Mouse (Mus musculus) kidney, embryonic 16.5 days (tissue): ENCODE results near the gene Zeb2. TPM values are rescaled to one million over a fixed set of nuclear protein-coding genes. Genes with fewer than 3 reads are reported as not detected.

Experiments
- ATAC-seq: fragments of 200-750 bp; cut with Nextera tagmentation; 2 replicates; pipeline ENCODE4 v1.8.0; 2017; ENCODE audit warnings: moderate TSS enrichment; ENCODE audit not compliant: low FRiP score, low TSS enrichment
- H3K27ac ChIP-seq: fragments of 300-500 bp; sonication (generic); 2 replicates; pipeline ENCODE4 v1.5.1; 2014; ENCODE audit warnings: low read length
- H3K27me3 ChIP-seq: fragments of 300-500 bp; sonication (generic); 2 replicates; pipeline ENCODE4 v1.6.1; 2014; ENCODE audit warnings: low read length, control low read depth, mixed read lengths; ENCODE audit not compliant: insufficient read depth
- H3K36me3 ChIP-seq: fragments of 300-500 bp; sonication (generic); 2 replicates; pipeline ENCODE4 v1.6.1; 2014; ENCODE audit warnings: low read length, control low read depth, mixed read lengths; ENCODE audit not compliant: insufficient read depth
- H3K4me1 ChIP-seq: fragments of 300-500 bp; sonication (generic); 2 replicates; pipeline ENCODE4 v1.6.1; 2014; ENCODE audit warnings: low read length, control low read depth, mixed read lengths; ENCODE audit not compliant: insufficient read depth
- H3K4me2 ChIP-seq: fragments of 300-500 bp; sonication (generic); replicated peaks from 2 replicates; pipeline ENCODE4 v1.6.1; 2014; ENCODE audit warnings: low read depth, low read length
- H3K4me3 ChIP-seq: fragments of 300-500 bp; sonication (generic); 2 replicates; pipeline ENCODE4 v1.5.1; 2014; ENCODE audit warnings: mild to moderate bottlenecking, low read length
- H3K9ac ChIP-seq: fragments of 300-500 bp; sonication (generic); replicated peaks from 2 replicates; pipeline ENCODE4 v1.6.1; 2014; ENCODE audit warnings: low read length
- H3K9me3 ChIP-seq: fragments of 300-500 bp; sonication (generic); 2 replicates; pipeline ENCODE4 v1.6.1; 2016; ENCODE audit warnings: low read length, control low read depth
- WGBS: fragments of 180-500 bp; shearing (Covaris S2); extraction: QIAGEN DNeasy Blood & Tissue Kit; methylation state at CpG from one replicate; pipeline ENCODE4 v1.1.7; 2014; 5-methylcytosine and 5-hydroxymethylcytosine counted together
- polyA plus RNA-seq: library from polyadenylated mRNA; unstranded; fragments of >200 nt; fragmentation: Nextera tagmentation; extraction: Ambion mirVana; gene quantifications from 2 replicates; pipeline ENCODE4 v1.2.1, GENCODE M21; 2015

Gene Zeb2
- polyA plus RNA-seq: 49.3 and 57.6 TPM in 2 replicates

DNA sequence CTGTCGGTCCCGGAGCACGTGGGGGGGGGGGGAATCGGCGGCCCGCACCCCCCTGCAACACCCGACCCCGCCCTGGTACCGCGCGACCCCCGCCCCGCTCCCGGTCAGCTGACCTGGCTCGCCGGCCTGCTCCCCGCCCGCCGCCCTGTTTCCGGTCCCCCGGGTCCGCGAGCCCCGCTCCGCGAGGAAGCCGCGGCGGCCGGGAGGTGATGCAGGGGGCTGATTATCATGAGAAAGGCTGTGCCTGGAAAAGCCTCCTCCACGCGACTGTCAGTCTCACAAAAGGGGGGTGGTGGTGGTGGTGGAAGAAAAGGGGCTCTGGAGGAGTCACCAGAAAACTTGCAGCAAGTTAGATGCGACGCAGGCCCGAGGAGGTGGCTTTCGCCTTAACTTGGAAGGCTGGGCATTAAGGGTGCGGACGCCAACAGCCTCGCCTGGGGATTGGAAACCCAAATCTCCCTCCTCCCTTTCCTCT, at the start of gene Zeb2:
Zeb2 (minus strand) TSS at position 309 of the 475 bp plus-strand sequence.
- peak; percentile 78 for ATAC-seq
- 0% methylated on average over 32 of the region's 39 CpGs for WGBS
- Histone ChIP-seq H3K4me2 (peak within 1 kb of the TSS; percentile 88), H3K36me3 (no peaks in the 10 kb centered on the region), H3K27me3 (peaks cover 3% of the 10 kb centered on the region; the same call in 1 of the 2 replicates), H3K27ac (peak within 1 kb of the TSS; percentile 92), H3K4me1 (peaks cover 15% of the 10 kb centered on the region), H3K9ac (peak within 1 kb of the TSS; percentile 70), H3K9me3 (no peaks in the 10 kb centered on the region), H3K4me3 (peak within 1 kb of the TSS; percentile 52)

DNA sequence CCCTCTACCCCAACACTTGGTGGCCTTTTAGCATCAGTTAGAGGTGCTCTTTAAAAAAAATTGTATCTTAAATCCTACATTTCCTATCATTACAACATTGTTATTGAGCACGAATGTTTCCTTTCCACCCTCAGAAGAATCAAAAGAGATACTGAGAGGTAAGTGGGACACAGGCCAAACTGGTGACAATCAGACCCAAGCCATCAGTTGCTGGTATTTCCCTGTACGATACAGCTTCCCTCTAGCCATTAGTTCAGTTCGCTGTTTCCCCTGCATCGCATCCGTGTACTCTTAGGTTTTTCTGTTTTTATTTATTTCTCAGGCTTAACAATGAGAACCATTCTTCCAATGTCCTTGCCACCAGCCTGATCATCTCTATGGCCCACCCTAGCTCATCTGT, 41.6 kb upstream of the Zeb2 start:
- H3K36me3 ChIP-seq: no peaks in the 10 kb centered on the region
- H3K4me3 ChIP-seq: no peak overlapping the region
- 94% methylated on average over 5 of the region's 5 CpGs for WGBS
- H3K27ac ChIP-seq: no peak overlapping the region
- no peak overlapping the region for H3K9ac ChIP-seq
- H3K4me1 ChIP-seq: no peaks in the 10 kb centered on the region
- H3K27me3 ChIP-seq: no peaks in the 10 kb centered on the region
- ATAC-seq: no peak
- H3K4me2 ChIP-seq: no peak overlapping the region
- H3K9me3 ChIP-seq: no peaks in the 10 kb centered on the region

DNA sequence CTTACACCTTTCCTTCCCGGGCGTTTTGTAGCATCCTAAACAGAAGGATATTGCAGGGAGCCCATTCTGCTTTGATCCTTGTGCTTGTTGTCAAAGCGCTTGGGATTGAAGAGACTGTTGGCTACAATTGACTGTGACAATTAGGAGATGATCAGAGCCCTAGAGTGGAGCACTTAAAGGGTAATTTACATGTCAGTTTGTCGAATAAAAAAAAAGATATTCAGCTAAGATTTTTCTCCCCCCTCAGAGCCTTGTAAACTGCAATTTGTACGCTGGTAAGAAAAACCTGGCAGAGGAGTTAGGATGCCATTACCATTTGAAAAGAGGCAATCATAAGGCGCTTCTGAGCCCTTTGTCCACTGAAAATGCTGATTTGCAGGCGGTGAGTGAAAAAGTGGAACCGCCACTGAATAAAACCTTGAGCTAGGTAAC, 41.2 kb upstream of the Zeb2 start:
- WGBS: 32% methylated on average over 8 of the region's 8 CpGs
- H3K27me3 ChIP-seq: no peaks in the 10 kb centered on the region
- no peaks in the 10 kb centered on the region for H3K9me3 ChIP-seq
- H3K4me3 ChIP-seq: no peak overlapping the region
- H3K4me2 ChIP-seq: peak overlapping the region; percentile 19; the same call in 1 of the 2 replicates
- ATAC-seq: no peak
- no peak overlapping the region for H3K27ac ChIP-seq
- H3K4me1 ChIP-seq: no peaks in the 10 kb centered on the region
- H3K36me3 ChIP-seq: no peaks in the 10 kb centered on the region
- H3K9ac ChIP-seq: no peak overlapping the region

DNA sequence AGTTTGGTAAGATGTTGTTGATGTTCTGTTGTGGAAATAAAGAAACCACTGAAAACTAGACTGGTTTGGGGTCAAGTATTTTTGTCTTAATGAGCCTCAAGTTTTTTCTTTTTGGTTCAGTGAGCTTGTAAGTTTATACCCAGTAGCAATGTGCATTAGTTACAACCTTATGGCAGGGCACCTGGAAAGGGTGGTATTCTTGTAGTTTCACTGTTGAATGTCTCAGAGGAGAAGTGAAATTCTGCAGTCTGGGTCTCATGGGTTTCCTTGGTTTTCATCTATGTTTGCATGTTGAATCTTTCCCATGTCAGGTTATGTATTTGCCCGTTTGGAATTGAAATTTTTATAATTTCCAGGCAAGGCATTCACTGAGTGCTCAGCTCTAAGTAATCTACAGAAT, 36.1 kb upstream of the Zeb2 start:
- ATAC-seq: no peak
- Histone ChIP-seq H3K4me2 (no peak overlapping the region), H3K9ac (no peak overlapping the region), H3K4me1 (no peaks in the 10 kb centered on the region), H3K36me3 (no peaks in the 10 kb centered on the region), H3K9me3 (no peaks in the 10 kb centered on the region), H3K4me3 (no peak overlapping the region), H3K27ac (no peak overlapping the region), H3K27me3 (no peaks in the 10 kb centered on the region)
- 89% methylated on average over 1 of the region's 1 CpGs for WGBS

DNA sequence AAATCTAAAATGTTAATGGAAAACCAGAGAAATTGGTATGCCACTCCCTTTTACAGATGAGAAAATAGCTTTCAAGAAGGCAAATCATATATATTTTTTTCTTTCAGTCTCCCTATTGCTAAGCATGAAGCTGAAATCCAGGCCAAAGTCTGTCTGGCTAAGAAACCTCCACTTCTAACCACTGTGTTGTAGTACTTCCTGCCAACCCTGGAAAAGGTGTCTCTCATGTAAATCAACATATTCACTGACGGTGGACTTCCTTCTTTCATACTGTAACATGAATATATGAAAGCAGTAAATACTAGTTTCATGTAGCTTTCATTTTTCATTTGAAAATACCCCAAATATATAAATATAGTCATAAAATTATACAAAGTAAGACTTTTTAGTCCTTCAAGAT, 26.0 kb upstream of the Zeb2 start:
- Histone ChIP-seq H3K9me3 (no peaks in the 10 kb centered on the region), H3K4me2 (no peak overlapping the region), H3K9ac (no peak overlapping the region), H3K4me3 (no peak overlapping the region), H3K4me1 (no peaks in the 10 kb centered on the region), H3K27me3 (no peaks in the 10 kb centered on the region), H3K27ac (no peak overlapping the region), H3K36me3 (no peaks in the 10 kb centered on the region)
- WGBS: 73% methylated on average over 1 of the region's 1 CpGs
- ATAC-seq: no peak

DNA sequence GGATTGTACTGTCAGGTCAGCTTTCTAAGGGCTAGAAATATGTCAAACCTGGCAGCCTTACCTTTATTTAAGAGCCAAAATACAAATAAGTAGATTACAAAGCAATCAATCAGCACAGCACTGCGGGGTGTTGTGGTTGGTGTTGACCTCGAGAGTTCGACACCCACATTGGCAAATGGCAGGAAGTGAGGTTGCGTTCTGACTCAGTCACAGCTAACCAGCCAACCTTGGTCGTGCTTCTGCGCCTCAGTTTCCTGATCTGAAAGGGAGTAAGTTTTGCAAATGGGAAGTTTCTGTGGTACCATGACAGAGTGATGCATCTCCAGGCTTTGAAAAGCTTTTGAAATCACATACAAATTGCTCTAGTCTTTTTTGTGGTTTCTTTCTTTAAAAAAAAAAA, 21.7 kb upstream of the Zeb2 start:
- no peaks in the 10 kb centered on the region for H3K27me3 ChIP-seq
- no peak overlapping the region for H3K4me3 ChIP-seq
- no peak overlapping the region for H3K4me2 ChIP-seq
- H3K36me3 ChIP-seq: no peaks in the 10 kb centered on the region
- ATAC-seq: no peak
- H3K4me1 ChIP-seq: no peaks in the 10 kb centered on the region
- no peak overlapping the region for H3K9ac ChIP-seq
- H3K27ac ChIP-seq: no peak overlapping the region
- 81% methylated on average over 6 of the region's 6 CpGs for WGBS
- H3K9me3 ChIP-seq: no peaks in the 10 kb centered on the region

DNA sequence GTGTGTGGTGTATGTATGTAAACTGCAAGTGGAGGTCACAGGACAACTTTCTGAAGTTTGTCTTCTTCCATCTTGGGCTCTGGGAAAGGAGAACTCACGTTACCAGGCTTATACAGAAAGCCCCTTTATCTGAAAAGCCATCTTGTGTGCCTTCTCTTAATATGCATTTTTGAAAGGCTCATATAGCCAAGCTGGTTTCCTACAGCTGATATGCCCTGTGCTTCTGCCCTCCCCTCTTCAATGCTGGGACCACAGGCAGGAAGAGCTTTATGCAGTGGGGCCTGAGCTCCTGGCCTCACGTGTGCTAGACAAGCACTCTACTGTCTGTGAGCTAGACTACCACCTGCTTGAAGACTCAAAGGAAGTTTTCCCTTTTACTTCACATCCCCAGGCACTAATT, 19.6 kb upstream of the Zeb2 start:
- no peak overlapping the region for H3K4me3 ChIP-seq
- H3K4me1 ChIP-seq: no peaks in the 10 kb centered on the region
- H3K27me3 ChIP-seq: no peaks in the 10 kb centered on the region
- no peak for ATAC-seq
- H3K4me2 ChIP-seq: no peak overlapping the region
- 74% methylated on average over 2 of the region's 2 CpGs for WGBS
- no peak overlapping the region for H3K27ac ChIP-seq
- H3K9ac ChIP-seq: no peak overlapping the region
- H3K9me3 ChIP-seq: no peaks in the 10 kb centered on the region
- H3K36me3 ChIP-seq: no peaks in the 10 kb centered on the region

DNA sequence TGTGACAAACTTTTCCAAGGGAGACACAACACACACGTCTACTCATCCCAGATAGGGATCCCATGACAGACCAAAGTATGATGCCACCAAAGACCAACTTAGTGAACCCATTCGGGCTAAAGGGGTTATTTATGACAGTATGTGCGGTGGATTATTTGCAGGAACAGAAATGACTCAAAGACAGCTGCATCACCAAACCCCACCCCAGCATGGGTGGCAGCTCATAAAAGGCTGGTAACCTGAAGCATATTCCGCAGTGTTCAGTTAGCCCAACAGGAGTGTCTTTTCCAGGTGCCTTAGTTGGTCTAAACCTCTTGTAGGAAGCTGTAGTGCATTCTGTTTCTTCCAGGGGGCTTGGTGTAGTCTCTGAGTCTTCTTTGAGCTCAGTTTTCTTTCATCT, 16.0 kb upstream of the Zeb2 start:
- no peak for ATAC-seq
- 88% methylated on average over 4 of the region's 4 CpGs for WGBS
- Histone ChIP-seq H3K4me3 (no peak overlapping the region), H3K9ac (no peak overlapping the region), H3K4me1 (no peaks in the 10 kb centered on the region), H3K27me3 (no peaks in the 10 kb centered on the region), H3K9me3 (no peaks in the 10 kb centered on the region), H3K36me3 (no peaks in the 10 kb centered on the region), H3K27ac (no peak overlapping the region), H3K4me2 (no peak overlapping the region)

DNA sequence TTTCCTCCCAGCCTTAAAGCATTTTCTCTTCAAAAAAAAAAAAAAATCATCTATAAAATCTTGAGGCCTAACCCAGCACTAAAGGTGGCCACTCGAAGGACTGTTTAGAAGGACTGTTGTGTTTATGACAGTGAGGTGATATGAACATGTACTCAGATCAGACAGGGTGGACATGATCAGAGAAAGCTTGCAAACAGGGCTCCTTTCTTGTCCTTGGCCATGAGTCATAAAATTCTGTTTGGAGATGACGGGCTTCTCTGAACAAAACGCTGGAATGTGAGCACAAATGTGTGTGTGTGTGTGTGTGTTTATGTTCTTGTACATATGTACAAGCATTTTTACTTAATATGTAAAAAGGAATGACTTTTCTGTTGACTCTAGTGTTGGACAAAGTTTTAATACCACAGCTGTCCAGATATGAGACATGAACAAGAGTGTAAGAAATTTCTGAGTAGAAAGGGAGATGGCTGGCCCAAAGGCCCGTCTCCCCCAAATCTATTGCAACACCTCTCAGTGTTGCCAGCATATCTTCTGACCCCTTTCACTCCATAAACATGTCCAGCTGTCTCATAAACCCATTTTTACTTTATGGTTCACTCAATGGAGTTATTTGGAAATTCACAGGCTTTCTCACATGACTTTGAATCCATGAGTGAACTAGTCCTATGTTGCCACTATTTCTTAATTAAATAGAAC, 13.4 kb upstream of the Zeb2 start:
- H3K9ac ChIP-seq: no peak overlapping the region
- ATAC-seq: no peak
- H3K27ac ChIP-seq: no peak overlapping the region
- no peaks in the 10 kb centered on the region for H3K27me3 ChIP-seq
- H3K4me2 ChIP-seq: no peak overlapping the region
- H3K9me3 ChIP-seq: no peaks in the 10 kb centered on the region
- no peak overlapping the region for H3K4me3 ChIP-seq
- no peaks in the 10 kb centered on the region for H3K4me1 ChIP-seq
- no peaks in the 10 kb centered on the region for H3K36me3 ChIP-seq
- 77% methylated on average over 4 of the region's 4 CpGs for WGBS

DNA sequence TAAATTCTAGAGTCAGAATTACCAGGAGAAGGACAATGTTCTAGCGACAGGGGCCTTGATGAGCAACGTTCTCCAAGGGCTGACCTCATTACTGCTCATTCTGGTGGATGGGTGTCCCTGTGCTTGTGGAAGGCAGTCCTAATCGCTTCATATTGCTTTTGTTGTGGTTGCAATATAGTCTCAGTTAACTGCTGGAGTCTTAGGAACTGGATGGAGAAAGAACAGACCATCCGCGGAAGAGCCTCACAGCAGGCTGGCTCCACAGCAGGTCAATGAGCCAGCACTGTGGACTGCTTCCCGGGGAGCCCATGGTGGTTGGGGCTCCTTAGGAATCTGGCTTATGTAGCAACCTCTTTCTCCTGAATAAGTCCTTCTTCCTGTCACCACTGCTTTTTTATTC, 12.4 kb upstream of the Zeb2 start:
- no peak overlapping the region for H3K9ac ChIP-seq
- WGBS: 41% methylated on average over 6 of the region's 6 CpGs
- H3K4me3 ChIP-seq: no peak overlapping the region
- H3K4me2 ChIP-seq: no peak overlapping the region
- no peak for ATAC-seq
- no peaks in the 10 kb centered on the region for H3K9me3 ChIP-seq
- no peaks in the 10 kb centered on the region for H3K36me3 ChIP-seq
- H3K4me1 ChIP-seq: no peaks in the 10 kb centered on the region
- no peak overlapping the region for H3K27ac ChIP-seq
- no peaks in the 10 kb centered on the region for H3K27me3 ChIP-seq
